Mouse (Mus musculus) lung, adult 2 months (tissue): Measurements from ENCODE around the gene Olfr877.

Experiments used
- CTCF ChIP-seq: fragments of 200-500 bp; IDR thresholded peaks from 2 replicates; pipeline ENCODE4 v1.5.1; 2011; ENCODE audit warnings: mild to moderate bottlenecking, low read length, control low read depth; ENCODE audit not compliant: insufficient read depth
- POLR2A ChIP-seq: fragments of 200-500 bp; IDR thresholded peaks from 2 replicates; pipeline ENCODE4 v1.6.1; 2011; ENCODE audit warnings: low read depth, mild to moderate bottlenecking, control low read depth, low read length, borderline replicate concordance; ENCODE audit errors: extremely low read depth

DNA sequence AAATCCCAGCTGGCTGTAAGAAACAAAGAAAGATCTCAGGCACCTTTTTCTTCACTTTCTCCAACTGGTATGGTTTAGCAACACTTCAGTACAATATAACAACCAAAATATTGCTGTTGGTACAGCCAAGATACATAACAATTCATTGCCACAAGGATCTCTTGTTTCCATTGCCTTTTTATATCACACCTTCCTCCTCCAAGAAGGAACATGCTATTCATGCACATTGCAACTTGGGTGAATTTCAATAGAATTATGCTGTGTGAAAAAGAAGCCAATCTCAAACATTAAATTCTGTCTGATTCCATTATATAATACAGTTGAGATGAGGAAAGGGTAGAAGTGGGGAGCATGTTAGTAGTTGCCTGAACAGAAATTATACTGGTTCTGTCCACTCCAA is 24.2 kb upstream of the Olfr877 start:
- no peak for TF ChIP-seq POLR2A
- TF ChIP-seq CTCF, result no peak
